Mouse (Mus musculus): ENCODE data around the gene Gm20422. TPM values are rescaled to one million over a fixed set of nuclear protein-coding genes. Genes with fewer than 3 reads are reported as not detected.

Gm20422 gene
- polyA plus RNA-seq (2016; fragmentation: Nextera tagmentation; extraction: Ambion mirVana) = 0.42 TPM in 1 of 2 replicates, not detected in the other

DNA sequence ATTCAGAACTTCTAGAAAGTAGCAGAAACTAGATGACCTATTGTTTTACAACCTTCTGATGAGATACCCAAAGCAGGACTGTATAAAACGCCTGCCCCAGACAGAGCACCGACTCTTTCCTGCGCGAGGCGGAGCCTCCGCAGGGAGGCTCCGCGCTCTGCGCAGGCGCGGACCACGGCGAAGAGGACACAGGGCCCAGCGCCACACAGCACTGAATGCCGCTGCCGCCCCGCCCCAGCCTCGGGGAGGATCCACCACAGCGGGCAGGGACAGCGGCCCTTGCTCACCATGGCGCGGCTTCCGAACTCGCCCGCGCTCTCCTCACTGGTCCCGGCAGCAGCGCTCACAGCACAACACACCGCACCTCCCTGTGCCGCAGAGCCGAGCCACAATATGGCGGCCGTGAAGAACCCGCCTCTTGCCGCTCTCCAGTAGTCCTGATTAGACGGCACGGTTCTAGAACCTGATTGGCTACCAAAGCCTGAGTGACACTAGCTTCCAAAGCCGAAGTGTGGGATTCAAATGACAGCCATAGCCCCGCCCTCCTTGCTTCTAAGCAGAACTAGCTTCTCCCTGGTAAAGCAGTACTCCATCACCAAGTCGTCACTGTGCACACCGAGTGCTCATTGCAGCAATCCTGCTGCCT is at the start of gene Gm20422:
Gene Gm20422 (minus strand): TSS at position 384 of the 646 bp plus-strand sequence.
- Histone ChIP-seq H3K9me3 (no peaks in the 10 kb centered on the region), H3K4me1 (peaks cover 28% of the 10 kb centered on the region), H3K36me3 (replicated peaks) (peaks cover 7% of the 10 kb centered on the region), H3K9ac (peak within 1 kb of the TSS; percentile 84), H3K4me3 (replicated peaks) (peak within 1 kb of the TSS; percentile 80), H3K27me3 (no peaks in the 10 kb centered on the region), H3K4me2 (peak within 1 kb of the TSS; percentile 63), H3K27ac (peak within 1 kb of the TSS; percentile 100)
- ATAC-seq (ENCODE audit: low FRiP score) = peak; percentile 99
- WGBS = under 1% methylated on average over 41 of the region's 41 CpGs

DNA sequence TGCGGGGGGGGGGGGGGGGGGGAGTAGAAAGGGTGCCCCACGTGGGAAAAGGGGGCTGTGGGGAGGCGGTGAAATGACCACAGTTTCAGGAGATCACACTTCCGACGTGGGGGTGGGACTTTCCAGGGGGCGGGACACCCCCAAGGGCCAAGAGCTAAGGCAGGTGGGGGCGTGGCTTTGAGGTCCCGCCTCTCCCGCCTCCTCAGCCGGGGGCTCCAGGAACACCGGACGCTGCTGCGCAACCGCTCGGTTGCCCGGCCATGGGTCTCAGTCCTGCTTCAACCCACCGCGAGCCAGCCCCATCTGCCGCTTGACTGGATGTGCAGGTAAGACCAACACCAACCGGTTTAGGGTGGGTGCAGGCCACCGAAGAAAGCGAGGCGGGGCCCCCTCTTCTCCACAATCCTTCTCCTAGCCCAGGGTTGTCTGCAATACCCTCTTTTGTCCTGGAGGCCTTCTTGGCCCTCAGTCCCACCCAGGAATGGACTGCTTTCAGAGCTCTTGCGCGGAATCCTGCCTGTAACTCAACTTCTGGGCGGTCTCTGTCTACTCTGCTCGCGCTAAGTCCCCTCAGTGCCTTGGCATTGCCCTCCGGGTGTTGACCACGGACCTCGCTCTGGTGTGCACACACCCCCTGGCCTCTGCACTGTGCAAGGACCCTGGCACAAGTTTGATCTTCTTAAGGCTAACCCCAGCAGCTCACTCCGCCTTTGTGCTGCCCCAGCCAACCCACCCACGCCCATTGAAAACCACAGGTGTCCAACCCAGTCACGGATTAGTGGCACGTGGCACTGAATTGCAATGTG is 47.9 kb upstream of the Gm20422 start, which contains the start of gene Lpar2:
Gene Lpar2 (plus strand): TSS at position 44 of the 806 bp plus-strand sequence.
- H3K4me2 ChIP-seq = peak within 1 kb of the TSS; percentile 78
- ATAC-seq (ENCODE audit: low FRiP score) = peak; percentile 87
- peaks cover 48% of the 10 kb centered on the region for H3K36me3 ChIP-seq (replicated peaks)
- peak within 1 kb of the TSS; percentile 58 for H3K4me3 ChIP-seq (replicated peaks)
- H3K4me1 ChIP-seq = peaks cover 34% of the 10 kb centered on the region
- 0 out of 2 replicates have a peak, but pooled peaks cover 5% of the 10 kb centered on the region for H3K27me3 ChIP-seq
- no peaks in the 10 kb centered on the region for H3K9me3 ChIP-seq
- peak within 1 kb of the TSS; percentile 79 for H3K27ac ChIP-seq
- under 1% methylated on average over 33 of the region's 35 CpGs for WGBS
- H3K9ac ChIP-seq = peak within 1 kb of the TSS; percentile 72

GRCm38 (mm10) chr8:69821971-69822385 is 47.3 kb upstream of the Gm20422 start:
- Histone ChIP-seq H3K27ac (peak overlapping the region; percentile 79; the same call in 1 of the 2 replicates), H3K9me3 (no peaks in the 10 kb centered on the region), H3K4me1 (peaks cover 34% of the 10 kb centered on the region), H3K9ac (peak overlapping the region; percentile 72), H3K27me3 (0 out of 2 replicates have a peak, but pooled peaks cover 5% of the 10 kb centered on the region), H3K4me2 (peak overlapping the region; percentile 78), H3K36me3 (replicated peaks) (peaks cover 48% of the 10 kb centered on the region), H3K4me3 (replicated peaks) (peak overlapping the region; percentile 58)
- under 1% methylated on average over 14 of the region's 22 CpGs for WGBS
- ATAC-seq (ENCODE audit: low FRiP score) = peak; percentile 73

DNA sequence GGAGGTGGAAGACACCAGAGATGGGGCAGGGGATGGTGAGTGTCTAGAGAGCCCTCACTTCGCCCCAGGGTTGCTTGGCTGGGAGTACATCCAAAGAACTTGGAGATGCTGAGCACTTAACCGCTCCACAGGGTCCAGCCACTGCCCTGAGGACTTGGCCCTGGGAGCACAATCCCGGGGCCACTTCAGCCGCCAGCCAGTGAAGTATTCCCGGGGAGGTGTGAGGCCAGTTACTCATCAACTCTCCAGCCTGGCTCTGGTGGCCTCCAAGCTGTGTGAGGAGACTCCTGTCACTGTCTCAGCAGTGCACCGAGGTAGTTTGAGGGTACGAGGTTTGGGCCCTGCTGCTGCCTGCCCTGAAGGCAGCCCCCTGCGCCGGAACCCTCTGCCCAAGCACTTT is 45.8 kb upstream of the Gm20422 start:
- no peaks in the 10 kb centered on the region for H3K9me3 ChIP-seq
- peaks cover 34% of the 10 kb centered on the region for H3K4me1 ChIP-seq
- H3K36me3 ChIP-seq (replicated peaks) = peaks cover 53% of the 10 kb centered on the region
- H3K9ac ChIP-seq = no peak overlapping the region
- no peak overlapping the region for H3K4me3 ChIP-seq (replicated peaks)
- H3K27me3 ChIP-seq = 0 out of 2 replicates have a peak, but pooled peaks cover 5% of the 10 kb centered on the region
- ATAC-seq (ENCODE audit: low FRiP score) = no peak
- no peak overlapping the region for H3K4me2 ChIP-seq
- WGBS = 85% methylated on average over 9 of the region's 9 CpGs
- H3K27ac ChIP-seq = no peak overlapping the region

GRCm38 (mm10) chr8:69815396-69815795 is 40.7 kb upstream of the Gm20422 start:
- WGBS = 91% methylated on average over 4 of the region's 4 CpGs
- Histone ChIP-seq H3K9ac (no peak overlapping the region), H3K27ac (no peak overlapping the region), H3K4me3 (replicated peaks) (no peak overlapping the region), H3K4me1 (no peaks in the 10 kb centered on the region), H3K9me3 (no peaks in the 10 kb centered on the region), H3K27me3 (no peaks in the 10 kb centered on the region), H3K36me3 (replicated peaks) (peaks cover 61% of the 10 kb centered on the region), H3K4me2 (no peak overlapping the region)
- ATAC-seq (ENCODE audit: low FRiP score) = no peak

- no peak overlapping the region for H3K27ac ChIP-seq
- ATAC-seq (ENCODE audit: low FRiP score) = no peak
- peaks cover 56% of the 10 kb centered on the region for H3K36me3 ChIP-seq (replicated peaks)
- no peak overlapping the region for H3K4me3 ChIP-seq (replicated peaks)
- no peak overlapping the region for H3K4me2 ChIP-seq
- no peaks in the 10 kb centered on the region; the same call in 1 of the 2 replicates for H3K4me1 ChIP-seq
- no peaks in the 10 kb centered on the region for H3K9me3 ChIP-seq
- 94% methylated on average over 2 of the region's 2 CpGs for WGBS
- H3K9ac ChIP-seq = no peak overlapping the region
- no peaks in the 10 kb centered on the region for H3K27me3 ChIP-seq
These were observed 40.2 kb upstream of the Gm20422 start for GRCm38 (mm10) chr8:69814881-69815280.

- no peak for ATAC-seq (ENCODE audit: low FRiP score)
- Histone ChIP-seq H3K27ac (no peak overlapping the region), H3K9ac (no peak overlapping the region), H3K36me3 (replicated peaks) (peaks cover 46% of the 10 kb centered on the region), H3K4me2 (peak overlapping the region; percentile 84), H3K4me3 (replicated peaks) (0 out of 2 replicates have a peak overlapping the region, but pooled peaks have one; percentile 54), H3K27me3 (no peaks in the 10 kb centered on the region), H3K9me3 (no peaks in the 10 kb centered on the region), H3K4me1 (peaks cover 15% of the 10 kb centered on the region)
- 71% methylated on average over 3 of the region's 3 CpGs for WGBS
These were observed 35.1 kb upstream of the Gm20422 start for GRCm38 (mm10) chr8:69809820-69810219.

DNA sequence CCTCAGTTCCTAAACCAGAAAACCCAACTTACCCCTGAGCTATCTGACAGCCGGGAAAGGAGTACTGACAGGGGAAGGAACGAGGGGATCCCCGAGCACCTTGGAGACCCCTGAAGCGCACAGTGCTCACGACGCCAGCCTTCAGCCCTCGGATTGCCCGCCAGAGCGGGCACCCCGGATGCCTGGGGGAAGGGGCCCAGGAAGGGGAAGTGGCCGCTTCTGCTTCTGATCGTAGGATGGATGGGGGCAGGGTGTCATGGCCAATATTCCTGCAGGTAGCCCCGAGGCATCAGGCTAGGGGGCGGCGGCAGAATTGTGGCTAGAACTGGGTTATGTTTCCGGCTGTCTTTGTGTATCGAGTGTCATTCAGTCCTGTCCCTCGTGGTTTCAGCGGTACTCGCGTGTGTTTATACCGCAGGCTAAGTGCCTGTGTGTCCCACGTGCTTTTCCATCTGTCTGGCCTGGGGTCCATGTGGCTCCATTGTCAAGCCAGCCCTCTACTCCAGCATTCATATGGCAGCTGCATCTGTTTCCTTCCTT is 34.2 kb upstream of the Gm20422 start:
- Histone ChIP-seq H3K27me3 (no peaks in the 10 kb centered on the region), H3K9ac (peak overlapping the region; percentile 69), H3K9me3 (no peaks in the 10 kb centered on the region), H3K4me2 (peak overlapping the region; percentile 84), H3K27ac (peak overlapping the region; percentile 50), H3K4me3 (replicated peaks) (peak overlapping the region; percentile 54), H3K4me1 (peaks cover 15% of the 10 kb centered on the region), H3K36me3 (replicated peaks) (peaks cover 44% of the 10 kb centered on the region)
- 4% methylated on average over 23 of the region's 23 CpGs for WGBS
- ATAC-seq (ENCODE audit: low FRiP score) = peak; percentile 77

- peak within 1 kb of the TSS; percentile 50 for H3K27ac ChIP-seq
- no peaks in the 10 kb centered on the region for H3K27me3 ChIP-seq
- peak within 1 kb of the TSS; percentile 84 for H3K4me2 ChIP-seq
- no peaks in the 10 kb centered on the region for H3K9me3 ChIP-seq
- WGBS = 7% methylated on average over 28 of the region's 28 CpGs
- H3K36me3 ChIP-seq (replicated peaks) = peaks cover 44% of the 10 kb centered on the region
- peaks cover 15% of the 10 kb centered on the region for H3K4me1 ChIP-seq
- peak; percentile 78 for ATAC-seq (ENCODE audit: low FRiP score)
- peak within 1 kb of the TSS; percentile 54 for H3K4me3 ChIP-seq (replicated peaks)
- peak within 1 kb of the TSS; percentile 69 for H3K9ac ChIP-seq
These were observed 33.6 kb upstream of the Gm20422 start, which contains the start of gene Gmip for GRCm38 (mm10) chr8:69808094-69808863. Gene Gmip (plus strand): TSS chr8:69808679.

GRCm38 (mm10) chr8:69807236-69807635 is 32.5 kb upstream of the Gm20422 start:
- ATAC-seq (ENCODE audit: low FRiP score) = no peak
- Histone ChIP-seq H3K9ac (no peak overlapping the region), H3K4me1 (peaks cover 15% of the 10 kb centered on the region), H3K36me3 (replicated peaks) (peaks cover 55% of the 10 kb centered on the region), H3K4me2 (no peak overlapping the region), H3K27ac (no peak overlapping the region), H3K9me3 (no peaks in the 10 kb centered on the region), H3K4me3 (replicated peaks) (no peak overlapping the region), H3K27me3 (no peaks in the 10 kb centered on the region)
- 92% methylated on average over 5 of the region's 5 CpGs for WGBS

DNA sequence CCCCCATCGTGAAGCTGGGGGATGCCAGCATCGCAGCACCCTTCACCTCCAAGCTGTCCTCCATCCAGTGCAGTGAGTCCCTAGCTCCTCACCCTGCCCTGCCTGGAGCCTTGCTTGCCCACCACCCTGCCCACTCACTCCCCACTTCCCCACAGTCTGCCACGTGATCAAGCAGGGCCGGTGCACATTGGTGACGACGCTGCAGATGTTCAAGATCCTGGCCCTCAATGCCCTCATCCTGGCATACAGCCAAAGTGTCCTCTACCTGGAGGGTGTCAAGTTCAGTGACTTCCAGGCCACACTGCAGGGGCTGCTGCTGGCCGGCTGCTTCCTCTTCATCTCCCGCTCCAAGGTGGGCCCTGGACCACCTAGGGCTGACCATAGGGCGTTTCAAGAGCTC is 30.8 kb upstream of the Gm20422 start:
- Histone ChIP-seq H3K36me3 (replicated peaks) (peaks cover 70% of the 10 kb centered on the region), H3K27ac (no peak overlapping the region), H3K9me3 (no peaks in the 10 kb centered on the region), H3K4me3 (replicated peaks) (no peak overlapping the region), H3K4me1 (peaks cover 15% of the 10 kb centered on the region), H3K27me3 (no peaks in the 10 kb centered on the region), H3K4me2 (no peak overlapping the region), H3K9ac (no peak overlapping the region)
- 92% methylated on average over 9 of the region's 9 CpGs for WGBS
- ATAC-seq (ENCODE audit: low FRiP score) = no peak
